Mouse (Mus musculus) adrenal gland, adult (tissue): ENCODE measurements around the gene Rpp14.

ENCODE experiments used
- DNase-seq, 2 experiments: peaks; one replicate each; pipeline ENCODE4 v3.0.0; 2022 to 2023; ENCODE audit warnings: low spot score in 1 of 2; ENCODE audit not compliant: inconsistent age in 2 of 2

Rpp14 gene

DNA sequence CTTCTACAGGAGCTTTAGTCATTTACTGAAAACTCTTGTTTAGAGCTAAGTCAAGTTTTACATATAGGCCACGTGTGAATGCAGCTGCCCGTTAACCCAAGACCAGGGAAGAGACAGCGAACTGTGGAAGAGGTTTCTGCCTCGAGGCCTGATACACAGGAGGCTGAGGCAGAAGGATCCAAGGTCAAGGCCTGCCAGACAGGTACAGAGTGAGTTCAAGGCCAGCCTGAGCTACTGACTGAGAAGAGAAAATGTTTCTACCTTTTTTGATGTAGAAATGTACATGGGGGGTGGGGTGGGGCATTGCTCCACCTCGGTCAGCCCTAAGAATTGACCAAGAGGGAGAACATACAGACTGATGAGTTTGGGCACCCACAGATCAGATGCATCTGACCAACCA lies 24.1 kb upstream of the Rpp14 start:
- DNase-seq: no peak

DNA sequence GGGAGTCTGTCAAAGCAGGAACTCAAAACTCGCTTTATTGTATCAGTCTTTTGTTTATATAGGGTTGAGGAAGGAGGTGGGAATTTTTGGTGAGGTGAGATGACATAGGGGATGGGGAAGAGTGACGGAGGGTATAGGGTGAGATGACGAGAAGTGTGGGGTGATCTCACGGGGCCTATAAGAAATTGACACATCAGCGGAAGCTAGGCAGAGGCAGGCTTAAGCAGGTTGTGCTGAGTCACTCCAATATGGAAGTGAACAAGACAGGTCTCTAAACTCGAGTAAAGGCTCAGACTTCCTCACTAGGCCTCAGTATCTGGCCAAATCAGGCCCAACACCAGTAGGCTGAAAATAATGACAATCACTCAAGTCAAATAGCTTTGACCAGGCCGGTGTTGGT lies 20.2 kb upstream of the Rpp14 start:
- no peak for DNase-seq

DNA sequence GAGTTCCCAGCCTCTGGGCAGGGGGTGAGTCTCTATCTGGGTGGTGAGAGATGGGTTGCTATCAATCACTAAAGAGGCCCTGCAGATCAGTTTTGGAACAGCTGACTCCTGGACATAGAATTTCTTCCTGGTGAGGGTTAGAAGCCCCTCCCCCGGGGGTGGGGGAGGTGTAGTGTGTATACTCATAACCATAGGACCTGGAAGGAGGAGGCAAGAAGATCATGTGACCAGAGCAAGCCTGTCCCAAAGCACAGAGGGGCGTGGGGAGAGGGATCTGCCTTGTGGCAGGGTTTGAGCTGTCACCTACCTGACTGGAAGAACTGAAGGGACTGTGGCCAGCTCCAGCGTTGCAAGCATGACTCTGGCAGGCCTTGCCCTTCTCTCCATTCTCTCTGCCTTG lies 18.1 kb upstream of the Rpp14 start:
- DNase-seq: no peak

DNA sequence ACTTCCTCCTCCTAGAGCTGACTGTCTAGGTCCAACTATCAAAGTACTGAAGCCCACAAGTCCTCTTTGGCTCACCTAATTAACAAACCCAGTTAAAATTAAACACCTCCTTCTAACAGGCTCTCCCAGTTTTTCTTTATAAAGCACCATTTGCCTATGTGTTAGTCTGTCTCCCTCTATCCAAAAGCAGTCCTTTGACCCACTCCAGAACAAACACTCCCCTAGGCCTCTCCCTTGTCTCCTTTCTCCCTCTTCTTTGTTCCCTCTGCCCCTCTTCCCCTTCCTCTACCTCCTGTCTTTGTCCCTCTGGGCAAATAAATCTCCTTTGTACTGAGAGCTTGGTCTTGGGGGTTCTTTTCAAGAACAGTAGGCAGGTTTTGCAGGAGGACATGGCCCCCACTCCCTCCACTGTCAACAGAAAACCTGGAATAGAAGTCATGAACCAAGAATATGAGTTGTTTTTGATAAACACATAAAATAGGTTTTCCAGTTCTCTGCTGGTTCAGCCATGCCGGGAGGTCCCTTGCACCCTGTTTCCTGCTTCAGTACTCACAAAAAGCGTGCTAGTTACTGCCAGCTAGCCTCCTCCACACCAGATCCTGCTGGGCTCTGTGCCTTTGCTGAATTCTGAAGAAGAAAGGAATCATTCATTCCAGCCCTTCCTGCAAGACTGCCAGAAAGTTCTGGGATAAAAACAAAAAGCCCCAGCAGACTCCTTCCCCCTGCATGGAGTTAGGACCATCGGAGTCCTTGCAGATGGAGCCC lies 17.4 kb upstream of the Rpp14 start:
- DNase-seq: no peak

DNA sequence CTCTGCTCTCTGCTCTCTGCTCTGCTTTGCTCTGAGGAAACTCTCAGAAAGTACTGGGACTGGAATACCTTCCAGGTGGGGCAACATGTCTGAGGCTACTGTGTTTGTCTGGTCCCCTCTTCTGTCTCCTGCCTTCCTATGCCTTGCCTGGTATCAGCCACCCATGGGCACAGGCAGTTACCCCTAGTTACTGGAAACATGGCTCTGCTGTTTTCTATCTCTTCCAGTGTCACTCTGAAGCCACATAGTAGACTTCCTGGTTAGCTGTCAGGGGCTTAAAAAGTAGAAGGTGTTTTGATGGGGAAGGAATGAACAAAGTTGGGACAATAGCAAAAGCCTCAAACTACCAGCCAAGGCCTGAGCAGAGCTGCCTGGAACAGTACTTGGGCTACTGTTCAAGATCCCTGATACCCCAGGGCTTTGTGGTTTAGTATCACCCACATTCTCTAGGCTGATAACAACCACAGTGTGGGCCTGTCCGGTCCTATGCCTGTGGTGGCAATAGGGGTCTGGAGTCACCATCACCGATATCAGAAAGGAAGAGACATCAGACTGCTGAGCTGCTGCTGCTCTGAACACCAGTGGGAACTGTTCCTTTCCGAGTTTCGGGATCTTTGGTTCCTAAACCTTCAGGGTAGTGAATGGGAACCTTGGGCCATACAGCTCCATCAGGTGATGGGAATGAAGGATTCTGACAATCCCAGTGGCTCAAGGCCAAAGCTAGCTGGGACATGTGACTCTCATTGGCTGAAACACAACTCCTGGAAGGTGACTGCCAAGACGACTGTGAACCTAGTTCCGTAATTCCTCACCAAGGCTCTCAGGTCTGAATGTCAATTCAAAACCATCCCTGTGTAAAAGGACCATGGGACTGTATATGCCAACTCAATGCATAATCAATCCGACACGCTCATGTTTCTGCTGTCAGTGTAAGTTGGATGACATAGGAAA lies 16.1 kb upstream of the Rpp14 start:
- peak in 1 of 2 experiments; percentile 44 for DNase-seq

DNA sequence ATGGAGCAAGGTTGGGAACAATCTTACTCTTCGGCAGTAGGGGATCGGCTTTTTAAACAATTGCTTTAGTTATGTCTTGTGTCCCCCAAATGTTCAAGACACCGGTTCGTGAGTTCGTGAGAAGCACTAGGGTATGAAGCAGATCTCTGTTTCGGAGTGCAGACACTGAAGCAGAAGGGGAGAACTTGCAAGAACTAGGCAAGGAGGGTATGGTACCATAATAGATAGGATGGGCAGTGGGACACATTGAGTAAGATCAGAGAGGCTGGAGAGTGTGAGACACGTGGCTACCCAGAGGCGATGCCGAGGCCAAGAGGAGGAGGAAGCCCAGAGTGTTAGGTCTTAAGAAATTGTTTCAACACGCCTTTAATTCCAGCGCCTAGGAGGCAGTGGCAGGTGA lies 551 bp downstream of the Rpp14 start:
- peak; percentile 32 to 79 for DNase-seq

DNA sequence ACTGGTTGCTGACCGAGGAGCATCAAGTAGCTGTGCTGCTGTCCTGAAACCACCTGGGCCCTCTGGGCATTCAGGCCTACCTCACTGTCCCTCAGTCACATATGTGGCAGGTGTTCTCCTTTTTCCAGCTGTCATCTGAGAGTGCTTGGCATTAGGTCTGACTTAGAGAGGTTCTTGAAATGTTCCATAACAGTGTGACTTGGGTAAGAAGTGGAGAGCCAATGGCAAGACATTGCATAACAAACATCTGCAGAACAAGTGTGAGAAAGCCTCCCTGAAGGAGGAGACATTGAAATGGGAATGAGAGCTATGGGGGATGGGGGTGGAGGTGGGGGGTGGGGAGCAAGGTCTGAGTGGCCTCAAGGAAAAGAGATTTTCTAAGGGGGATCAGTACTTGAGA lies 2.8 kb downstream of the Rpp14 start:
- no peak for DNase-seq

DNA sequence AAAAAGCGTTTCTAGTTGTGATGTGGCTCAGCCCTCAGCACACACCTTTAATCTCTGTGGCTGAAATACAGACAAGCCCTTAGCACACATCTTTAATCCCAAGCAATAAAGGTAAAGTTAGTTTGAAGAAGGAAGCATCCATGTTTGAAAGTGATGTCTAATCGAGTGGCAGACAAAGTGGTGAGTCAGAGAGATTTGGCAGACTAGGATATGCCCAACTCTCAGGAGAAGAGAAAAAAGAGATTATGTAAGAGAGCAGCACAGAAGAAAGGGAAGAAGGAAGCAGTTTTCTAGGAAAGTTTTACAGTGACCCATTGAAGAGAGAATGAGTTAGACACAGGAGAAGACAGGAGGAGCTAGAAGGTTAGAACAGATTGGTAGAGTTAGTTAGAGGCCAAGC lies 8.8 kb downstream of the Rpp14 start:
- no peak for DNase-seq

DNA sequence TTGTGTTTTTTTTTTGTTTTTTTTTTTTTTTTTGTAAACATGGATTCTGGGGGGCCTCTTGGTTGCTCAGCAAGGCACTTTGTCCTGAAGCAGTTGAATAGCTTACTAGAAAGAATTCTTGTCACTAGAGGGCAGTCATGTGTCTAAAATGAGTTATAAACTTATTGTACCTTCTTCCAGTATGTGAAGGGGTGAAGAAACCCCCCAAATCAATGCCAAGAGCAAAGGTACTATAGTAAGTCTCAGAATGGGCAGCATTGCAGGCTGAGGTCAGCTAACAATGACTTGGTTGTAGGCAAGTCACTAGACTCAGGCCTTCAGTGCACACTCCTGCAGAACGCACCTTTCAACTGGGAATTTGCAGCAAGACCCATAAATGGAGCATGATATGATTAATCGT lies 12.4 kb downstream of the Rpp14 start:
- peak in 1 of 2 experiments; percentile 64 for DNase-seq

DNA sequence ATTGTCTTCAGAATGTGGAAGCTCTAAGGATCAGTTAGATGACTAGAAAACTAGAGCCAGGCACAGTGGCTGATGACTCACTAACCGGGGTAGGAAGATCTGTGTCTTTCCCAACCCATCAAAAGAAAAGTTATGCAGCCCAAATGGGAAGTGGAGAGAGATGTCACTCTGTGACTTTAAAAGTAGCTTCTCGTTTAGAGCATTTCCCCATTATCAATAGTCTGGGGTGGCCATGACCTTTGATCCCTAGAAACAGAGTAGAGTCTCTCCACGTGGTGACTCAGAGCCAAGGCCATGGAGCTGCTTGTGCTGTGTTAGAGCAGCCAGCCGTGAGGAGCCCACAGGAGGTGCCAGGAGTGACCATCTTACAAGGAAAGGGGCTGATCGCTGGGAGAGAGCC lies 13.3 kb downstream of the Rpp14 start:
- peak; percentile 84 to 93 for DNase-seq

DNA sequence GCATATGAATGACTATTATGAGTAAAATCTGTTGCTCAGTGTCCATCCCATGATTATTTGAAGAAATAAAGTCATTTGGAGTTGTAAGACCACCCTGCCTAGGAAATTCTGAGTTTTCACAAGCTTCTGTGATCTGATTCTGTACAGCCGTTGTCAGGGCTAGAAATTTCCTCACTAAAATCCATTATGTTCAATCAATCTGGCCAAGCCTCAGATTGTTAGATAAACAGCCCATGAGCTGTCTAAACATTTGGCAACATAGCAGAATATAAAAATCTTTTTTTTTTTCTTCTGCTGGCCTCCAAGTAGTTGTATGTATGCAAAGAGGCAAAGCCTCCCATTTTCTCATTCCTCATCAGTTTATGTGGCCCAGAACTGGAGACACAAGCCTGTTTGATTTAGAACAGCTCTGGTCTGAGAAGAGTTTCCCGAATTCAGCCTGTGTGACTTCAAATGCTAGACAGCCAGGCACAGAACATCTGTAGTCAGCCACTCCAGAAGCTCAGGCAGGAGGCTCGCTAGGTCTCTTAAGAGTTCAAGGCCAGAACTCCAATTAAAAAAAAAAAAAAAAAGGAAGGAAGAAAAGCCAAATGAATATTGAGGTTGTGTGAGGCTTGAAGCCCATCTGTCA lies 14.9 kb downstream of the Rpp14 start:
- peak in 1 of 2 experiments; percentile 36 for DNase-seq

DNA sequence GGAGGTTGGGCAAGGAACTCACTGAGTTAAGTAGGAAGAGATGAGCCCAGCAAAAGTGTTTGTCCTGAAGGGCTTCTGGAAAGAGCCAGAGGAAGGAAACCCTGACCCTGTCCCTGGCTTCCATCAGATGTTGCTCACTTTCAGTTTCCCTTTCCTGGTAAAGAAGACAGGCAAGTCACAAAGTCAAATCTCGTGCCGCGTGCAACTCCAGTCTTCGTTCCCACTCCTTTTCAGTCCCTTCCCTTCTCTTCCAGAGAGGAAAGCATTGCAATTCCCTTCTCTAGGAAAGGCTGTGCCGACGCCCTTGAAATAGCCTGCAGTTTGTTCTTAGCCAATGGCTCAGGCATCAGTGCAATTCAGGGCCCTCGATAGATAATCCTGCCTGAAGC lies 15.4 kb downstream of the Rpp14 start:
- DNase-seq: peak; percentile 59 to 88

DNA sequence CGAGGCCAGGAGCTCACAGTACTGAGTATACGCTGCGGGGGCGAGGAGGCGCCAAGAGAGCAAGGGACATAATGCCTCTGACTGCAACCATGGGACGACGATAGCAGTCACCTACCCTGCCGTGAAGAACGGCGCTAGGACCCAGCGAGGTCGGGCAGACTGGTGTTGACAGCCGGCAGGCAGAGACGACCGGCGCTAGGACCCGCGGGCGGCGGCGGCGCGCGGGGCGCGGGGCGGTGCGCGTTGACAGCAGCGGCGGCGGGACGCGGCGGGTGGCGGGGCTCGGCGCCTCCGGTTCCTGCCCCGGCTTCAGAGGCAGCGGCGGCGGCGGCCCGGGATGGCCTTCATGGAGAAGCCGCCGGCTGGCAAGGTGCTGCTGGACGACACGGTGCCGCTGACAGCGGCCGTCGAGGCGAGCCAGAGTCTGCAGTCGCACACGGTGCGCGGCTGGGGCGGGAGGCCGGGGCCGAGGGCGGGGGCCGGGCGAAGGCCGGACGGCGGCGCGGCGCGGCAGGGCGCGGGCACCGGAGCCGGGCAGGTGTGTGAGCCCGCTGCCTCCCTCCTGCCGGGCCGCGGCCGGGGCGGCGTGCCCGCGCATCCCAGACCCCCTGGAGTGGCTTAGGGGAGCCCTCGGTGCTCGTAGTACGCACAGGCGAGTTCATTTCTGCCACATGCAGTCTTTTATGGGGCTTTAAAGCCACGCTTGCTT lies 18.0 kb downstream of the Rpp14 start, which contains the start of gene Pxk:
Gene Pxk, plus strand, starts transcription at position 234 of the 709 bp plus-strand sequence.
- DNase-seq: peak; percentile 93 to 97

DNA sequence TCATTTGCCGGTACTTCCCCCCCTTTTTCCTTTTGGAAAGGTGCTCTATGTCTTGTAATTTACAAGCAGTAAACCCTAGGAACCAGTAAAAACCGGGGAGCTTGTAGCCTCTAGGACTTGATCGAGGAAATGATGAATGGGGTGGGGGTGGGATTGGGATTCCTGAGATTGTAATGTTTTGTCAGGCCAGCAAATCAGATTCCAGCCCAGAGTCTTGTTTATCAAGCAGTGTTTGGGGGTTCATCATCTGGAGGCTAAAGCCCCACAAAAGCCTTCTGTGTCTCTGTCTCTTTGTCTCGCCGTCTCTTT lies 18.5 kb downstream of the Rpp14 start:
- DNase-seq: no peak

DNA sequence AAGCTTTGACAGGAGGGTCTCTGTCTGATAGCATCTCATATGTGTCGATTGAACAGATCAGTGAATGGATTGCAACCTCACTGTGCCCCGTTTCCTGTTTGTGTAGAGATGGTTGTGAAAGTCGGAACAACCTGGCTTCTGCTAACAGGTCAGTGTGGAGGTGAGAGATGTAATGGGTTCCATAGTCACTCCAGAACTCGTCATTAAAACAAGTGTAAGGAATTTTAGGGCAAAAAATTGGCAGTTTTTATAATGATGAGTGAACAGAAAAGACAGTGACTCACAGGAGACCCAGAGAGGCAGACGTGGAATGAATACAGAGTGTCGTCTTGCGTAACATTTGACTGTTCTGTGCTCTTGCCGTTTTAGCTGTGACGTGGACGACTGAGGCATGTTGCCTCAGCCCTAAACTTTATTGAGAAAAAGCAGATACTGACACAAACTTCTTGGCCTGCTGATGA lies 19.4 kb downstream of the Rpp14 start:
- DNase-seq: peak; percentile 63 to 82

DNA sequence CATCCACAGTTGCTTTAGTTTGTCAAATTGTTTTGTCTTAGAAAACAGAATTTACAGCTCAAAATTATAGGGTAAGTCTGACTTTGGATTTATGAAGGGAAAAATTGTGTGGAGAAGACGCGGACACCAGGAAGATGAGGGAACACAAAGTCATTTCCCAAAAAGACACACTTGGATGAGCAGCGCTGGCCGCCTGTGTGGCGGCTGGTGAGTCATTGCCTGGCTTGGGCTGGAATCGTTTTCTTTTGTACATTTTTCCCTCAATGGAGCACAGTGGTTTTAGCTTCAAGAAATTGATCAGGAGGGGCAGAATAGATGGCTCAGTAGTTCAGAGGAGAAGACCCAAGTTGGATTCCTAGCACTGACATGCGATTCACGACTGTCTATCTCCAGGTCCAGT lies 21.7 kb downstream of the Rpp14 start:
- DNase-seq: peak; percentile 31 to 51

DNA sequence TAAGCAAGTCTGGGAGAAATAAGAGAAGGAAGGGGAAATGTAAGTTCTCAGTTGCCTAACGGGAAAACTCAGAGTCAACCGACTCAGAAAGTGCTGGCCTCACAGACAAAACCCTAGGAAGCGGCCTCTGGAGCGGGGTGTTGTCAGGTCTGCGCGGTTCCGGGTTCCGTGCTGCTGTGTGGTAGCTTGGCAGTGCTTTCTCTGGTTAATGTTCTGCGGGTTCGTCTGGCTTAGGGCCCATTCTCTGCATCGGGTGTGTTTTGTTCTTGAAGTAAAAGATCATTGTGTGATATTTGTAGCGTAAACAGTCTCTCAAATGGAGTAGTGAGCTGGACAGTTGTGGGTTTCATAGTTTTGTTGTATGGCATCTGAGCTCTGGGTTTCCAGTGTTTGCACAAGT lies 22.5 kb downstream of the Rpp14 start:
- no peak for DNase-seq

DNA sequence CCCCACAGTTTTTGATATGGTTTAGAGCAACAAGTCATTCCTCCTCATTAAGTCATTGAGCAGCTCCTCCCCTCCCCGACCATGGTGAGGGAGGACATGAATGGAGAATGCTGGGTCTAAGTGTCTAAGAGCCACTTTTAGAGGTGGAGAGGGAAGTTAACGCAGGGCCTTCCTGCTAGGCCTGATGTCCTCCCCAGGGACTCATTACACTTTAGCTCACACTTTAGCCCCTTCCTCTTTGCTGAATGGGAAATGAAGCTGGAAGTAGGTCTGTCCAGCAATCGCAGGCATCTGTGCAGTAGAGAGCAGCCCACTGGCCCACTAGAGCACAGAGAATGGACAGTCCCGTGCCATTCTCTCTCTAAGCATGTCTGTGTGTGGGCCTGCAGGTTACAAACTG lies 27.9 kb downstream of the Rpp14 start:
- DNase-seq: no peak

DNA sequence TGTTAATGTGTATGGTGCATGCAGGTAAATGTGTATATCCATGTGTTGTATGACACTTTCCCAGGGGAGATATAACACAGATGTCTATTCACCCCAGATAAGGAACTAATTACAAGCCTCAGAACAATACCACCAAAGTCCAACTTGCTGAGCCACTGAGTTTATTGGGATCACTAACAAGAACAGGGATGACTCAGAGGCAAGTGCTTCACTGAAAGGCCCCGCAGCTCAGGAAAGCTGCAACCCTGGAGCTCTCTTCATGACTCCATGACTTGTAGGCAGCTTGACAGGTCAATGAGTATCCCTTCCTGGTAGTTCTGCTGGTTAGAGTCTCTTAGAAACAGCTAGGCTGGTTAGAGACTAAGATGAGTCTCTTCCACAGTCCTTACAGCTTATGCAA lies 28.8 kb downstream of the Rpp14 start:
- DNase-seq: peak in 1 of 2 experiments; percentile 57

DNA sequence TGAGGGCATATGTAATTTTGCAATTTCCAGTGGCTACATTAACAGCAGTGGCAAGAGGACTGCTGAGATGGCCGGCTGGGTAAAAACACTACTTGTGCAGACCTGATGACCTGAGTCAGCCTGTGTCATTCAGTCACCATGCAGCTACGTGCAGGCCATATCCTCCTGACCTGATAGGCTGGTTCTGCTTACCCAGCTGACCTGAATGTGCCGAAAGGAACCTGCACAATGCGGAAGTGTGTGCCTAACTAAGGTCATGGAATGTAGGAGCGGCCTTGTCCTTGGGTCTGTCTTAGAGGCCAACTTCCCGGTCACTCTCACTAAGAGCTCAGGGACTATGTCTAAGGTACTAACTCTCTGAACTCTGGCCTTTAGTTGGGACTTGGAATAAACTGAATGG lies 31.4 kb downstream of the Rpp14 start:
- peak; percentile 54 to 82 for DNase-seq

DNA sequence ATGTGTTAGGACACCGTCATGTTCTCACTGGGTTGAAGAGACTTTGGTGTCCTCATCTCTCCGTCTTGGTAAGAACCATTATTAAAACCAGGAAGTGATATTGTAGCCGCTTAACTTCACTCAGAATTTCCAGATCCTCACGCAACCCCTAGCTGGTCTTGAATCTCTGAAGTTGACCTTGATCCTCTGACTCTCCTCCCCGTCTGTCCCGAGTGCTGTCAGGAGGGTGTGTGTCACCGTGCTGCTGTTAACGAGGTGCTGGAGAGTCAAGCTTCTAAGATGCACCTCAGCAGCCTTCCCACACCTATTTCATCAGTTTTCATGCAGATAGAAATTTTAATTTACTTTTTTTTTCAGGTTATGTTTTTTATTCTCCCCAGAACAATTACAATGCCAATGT lies 31.9 kb downstream of the Rpp14 start:
- DNase-seq: peak in 1 of 2 experiments; percentile 54
